Mouse (Mus musculus): Measurements from ENCODE around the gene Rnasek. TPM values are rescaled to one million over a fixed set of nuclear protein-coding genes. Genes with fewer than 3 reads are reported as not detected.
A peak's percentile ranks its signal among the peaks of the same experiment; 100 is the strongest.

The Rnasek gene
- polyA plus RNA-seq, 1 experiment from 2014 or later = 379 TPM

GRCm38 (mm10) chr11:70266405-70266804, 26.8 kb upstream of the Rnasek start:
- no peaks in the 10 kb centered on the region for H3K4me1 ChIP-seq (ENCODE audit: control insufficient read depth, insufficient read depth, low read length)
- H3K36me3 ChIP-seq (ENCODE audit: control insufficient read depth, insufficient read depth, low read length) = no peaks in the 10 kb centered on the region
- no peak overlapping the region for H3K27ac ChIP-seq (ENCODE audit: low read length)
- no peaks in the 10 kb centered on the region for H3K9me3 ChIP-seq (replicated peaks; ENCODE audit: control insufficient read depth, low read length, poor library complexity, severe bottlenecking)
- no peak overlapping the region for H3K4me2 ChIP-seq (ENCODE audit: low read length)
- no peak overlapping the region for H3K9ac ChIP-seq (ENCODE audit: low read depth, low read length)
- no peak overlapping the region for H3K4me3 ChIP-seq (ENCODE audit: low read depth, low read length)
- ATAC-seq = no peak
- WGBS = 86% methylated on average over 1 of the region's 1 CpGs
- H3K27me3 ChIP-seq (ENCODE audit: control insufficient read depth, insufficient read depth, low read depth, low read length) = no peaks in the 10 kb centered on the region

GRCm38 (mm10) chr11:70265819-70266218, 26.2 kb upstream of the Rnasek start:
- Histone ChIP-seq H3K36me3 (ENCODE audit: control insufficient read depth, insufficient read depth, low read length) (no peaks in the 10 kb centered on the region), H3K9me3 (replicated peaks; ENCODE audit: control insufficient read depth, low read length, poor library complexity, severe bottlenecking) (no peaks in the 10 kb centered on the region), H3K9ac (ENCODE audit: low read depth, low read length) (no peak overlapping the region), H3K4me3 (ENCODE audit: low read depth, low read length) (no peak overlapping the region), H3K4me2 (ENCODE audit: low read length) (no peak overlapping the region), H3K27me3 (ENCODE audit: control insufficient read depth, insufficient read depth, low read depth, low read length) (no peaks in the 10 kb centered on the region), H3K4me1 (ENCODE audit: control insufficient read depth, insufficient read depth, low read length) (no peaks in the 10 kb centered on the region), H3K27ac (ENCODE audit: low read length) (no peak overlapping the region)
- WGBS = 83% methylated on average over 4 of the region's 4 CpGs
- ATAC-seq = no peak

- no peaks in the 10 kb centered on the region for H3K27me3 ChIP-seq (ENCODE audit: control insufficient read depth, insufficient read depth, low read depth, low read length)
- no peak overlapping the region for H3K9ac ChIP-seq (ENCODE audit: low read depth, low read length)
- WGBS = 61% methylated on average over 3 of the region's 3 CpGs
- no peaks in the 10 kb centered on the region for H3K9me3 ChIP-seq (replicated peaks; ENCODE audit: control insufficient read depth, low read length, poor library complexity, severe bottlenecking)
- no peak for ATAC-seq
- no peak overlapping the region for H3K27ac ChIP-seq (ENCODE audit: low read length)
- H3K36me3 ChIP-seq (ENCODE audit: control insufficient read depth, insufficient read depth, low read length) = no peaks in the 10 kb centered on the region
- no peaks in the 10 kb centered on the region for H3K4me1 ChIP-seq (ENCODE audit: control insufficient read depth, insufficient read depth, low read length)
- H3K4me2 ChIP-seq (ENCODE audit: low read length) = no peak overlapping the region
- no peak overlapping the region for H3K4me3 ChIP-seq (ENCODE audit: low read depth, low read length)
These were observed 25.6 kb upstream of the Rnasek start for GRCm38 (mm10) chr11:70265252-70265651.

GRCm38 (mm10) chr11:70259035-70259434, 19.4 kb upstream of the Rnasek start:
- no peaks in the 10 kb centered on the region for H3K36me3 ChIP-seq (ENCODE audit: control insufficient read depth, insufficient read depth, low read length)
- WGBS = 100% methylated on average over 4 of the region's 4 CpGs
- H3K4me3 ChIP-seq (ENCODE audit: low read depth, low read length) = no peak overlapping the region
- no peak for ATAC-seq
- no peaks in the 10 kb centered on the region for H3K9me3 ChIP-seq (replicated peaks; ENCODE audit: control insufficient read depth, low read length, poor library complexity, severe bottlenecking)
- no peaks in the 10 kb centered on the region for H3K4me1 ChIP-seq (ENCODE audit: control insufficient read depth, insufficient read depth, low read length)
- peaks cover 14% of the 10 kb centered on the region for H3K27me3 ChIP-seq (ENCODE audit: control insufficient read depth, insufficient read depth, low read depth, low read length)
- H3K4me2 ChIP-seq (ENCODE audit: low read length) = no peak overlapping the region
- no peak overlapping the region for H3K9ac ChIP-seq (ENCODE audit: low read depth, low read length)
- no peak overlapping the region for H3K27ac ChIP-seq (ENCODE audit: low read length)

GRCm38 (mm10) chr11:70254931-70255531, 15.4 kb upstream of the Rnasek start, which contains the start of gene Alox12:
TSS of gene Alox12 (minus strand) at chr11:70255353.
- no peak within 1 kb of the TSS for H3K9ac ChIP-seq (ENCODE audit: low read depth, low read length)
- no peak within 1 kb of the TSS for H3K27ac ChIP-seq (ENCODE audit: low read length)
- WGBS = 1% methylated on average over 25 of the region's 25 CpGs
- no peaks in the 10 kb centered on the region for H3K9me3 ChIP-seq (replicated peaks; ENCODE audit: control insufficient read depth, low read length, poor library complexity, severe bottlenecking)
- H3K4me1 ChIP-seq (ENCODE audit: control insufficient read depth, insufficient read depth, low read length) = no peaks in the 10 kb centered on the region
- peaks cover 40% of the 10 kb centered on the region for H3K27me3 ChIP-seq (ENCODE audit: control insufficient read depth, insufficient read depth, low read depth, low read length)
- H3K4me3 ChIP-seq (ENCODE audit: low read depth, low read length) = no peak within 1 kb of the TSS
- no peaks in the 10 kb centered on the region for H3K36me3 ChIP-seq (ENCODE audit: control insufficient read depth, insufficient read depth, low read length)
- H3K4me2 ChIP-seq (ENCODE audit: low read length) = peak within 1 kb of the TSS; percentile 33
- no peak for ATAC-seq

GRCm38 (mm10) chr11:70254337-70254736, 14.7 kb upstream of the Rnasek start:
- Histone ChIP-seq H3K9me3 (replicated peaks; ENCODE audit: control insufficient read depth, low read length, poor library complexity, severe bottlenecking) (no peaks in the 10 kb centered on the region), H3K27me3 (ENCODE audit: control insufficient read depth, insufficient read depth, low read depth, low read length) (peaks cover 43% of the 10 kb centered on the region), H3K4me3 (ENCODE audit: low read depth, low read length) (no peak overlapping the region), H3K36me3 (ENCODE audit: control insufficient read depth, insufficient read depth, low read length) (no peaks in the 10 kb centered on the region), H3K9ac (ENCODE audit: low read depth, low read length) (no peak overlapping the region), H3K27ac (ENCODE audit: low read length) (no peak overlapping the region), H3K4me1 (ENCODE audit: control insufficient read depth, insufficient read depth, low read length) (no peaks in the 10 kb centered on the region), H3K4me2 (ENCODE audit: low read length) (peak overlapping the region; percentile 4; the same call in 1 of the 2 replicates)
- ATAC-seq = no peak
- WGBS = 5% methylated on average over 18 of the region's 18 CpGs

GRCm38 (mm10) chr11:70251853-70252252, 12.2 kb upstream of the Rnasek start:
- Histone ChIP-seq H3K27ac (ENCODE audit: low read length) (no peak overlapping the region), H3K27me3 (ENCODE audit: control insufficient read depth, insufficient read depth, low read depth, low read length) (peaks cover 46% of the 10 kb centered on the region), H3K4me1 (ENCODE audit: control insufficient read depth, insufficient read depth, low read length) (no peaks in the 10 kb centered on the region), H3K9me3 (replicated peaks; ENCODE audit: control insufficient read depth, low read length, poor library complexity, severe bottlenecking) (no peaks in the 10 kb centered on the region), H3K4me2 (ENCODE audit: low read length) (no peak overlapping the region), H3K4me3 (ENCODE audit: low read depth, low read length) (no peak overlapping the region), H3K36me3 (ENCODE audit: control insufficient read depth, insufficient read depth, low read length) (no peaks in the 10 kb centered on the region), H3K9ac (ENCODE audit: low read depth, low read length) (no peak overlapping the region)
- WGBS = 82% methylated on average over 8 of the region's 8 CpGs
- ATAC-seq = no peak

- H3K4me3 ChIP-seq (ENCODE audit: low read depth, low read length) = no peak overlapping the region
- no peak for ATAC-seq
- no peaks in the 10 kb centered on the region for H3K9me3 ChIP-seq (replicated peaks; ENCODE audit: control insufficient read depth, low read length, poor library complexity, severe bottlenecking)
- H3K27me3 ChIP-seq (ENCODE audit: control insufficient read depth, insufficient read depth, low read depth, low read length) = peaks cover 47% of the 10 kb centered on the region
- H3K36me3 ChIP-seq (ENCODE audit: control insufficient read depth, insufficient read depth, low read length) = no peaks in the 10 kb centered on the region
- 68% methylated on average over 11 of the region's 11 CpGs for WGBS
- H3K4me1 ChIP-seq (ENCODE audit: control insufficient read depth, insufficient read depth, low read length) = no peaks in the 10 kb centered on the region
- no peak overlapping the region for H3K27ac ChIP-seq (ENCODE audit: low read length)
- H3K4me2 ChIP-seq (ENCODE audit: low read length) = no peak overlapping the region
- H3K9ac ChIP-seq (ENCODE audit: low read depth, low read length) = no peak overlapping the region
These were observed 10.5 kb upstream of the Rnasek start for GRCm38 (mm10) chr11:70250150-70250549.

- Histone ChIP-seq H3K4me3 (ENCODE audit: low read depth, low read length) (no peak overlapping the region), H3K9ac (ENCODE audit: low read depth, low read length) (no peak overlapping the region), H3K36me3 (ENCODE audit: control insufficient read depth, insufficient read depth, low read length) (no peaks in the 10 kb centered on the region), H3K9me3 (replicated peaks; ENCODE audit: control insufficient read depth, low read length, poor library complexity, severe bottlenecking) (no peaks in the 10 kb centered on the region), H3K27me3 (ENCODE audit: control insufficient read depth, insufficient read depth, low read depth, low read length) (peaks cover 19% of the 10 kb centered on the region), H3K27ac (ENCODE audit: low read length) (no peak overlapping the region), H3K4me2 (ENCODE audit: low read length) (no peak overlapping the region), H3K4me1 (ENCODE audit: control insufficient read depth, insufficient read depth, low read length) (no peaks in the 10 kb centered on the region)
- 47% methylated on average over 9 of the region's 9 CpGs for WGBS
- no peak for ATAC-seq
These were observed 7.6 kb upstream of the Rnasek start for GRCm38 (mm10) chr11:70247136-70247845.
